Mouse (Mus musculus): ENCODE measurements around the gene Nlk.

DNA sequence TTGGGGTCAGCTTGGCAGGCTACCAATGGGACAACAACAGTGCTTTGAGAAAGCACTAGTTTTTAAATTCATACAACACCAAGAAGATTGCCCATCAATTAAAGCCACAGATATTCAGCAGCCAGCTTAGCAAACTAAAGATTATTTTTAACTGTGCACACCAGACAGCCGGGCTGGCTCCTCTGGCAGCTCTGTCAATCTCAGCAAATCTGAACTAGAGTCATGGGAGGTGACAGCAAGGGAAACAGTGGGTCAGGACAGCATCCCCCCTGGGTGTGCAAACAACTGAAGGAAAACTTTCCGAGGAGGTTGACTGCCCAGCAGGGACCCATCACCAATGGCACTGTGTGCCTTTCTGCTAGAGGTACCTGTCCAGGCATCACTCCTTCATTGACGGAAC lies 45.3 kb upstream of the Nlk start:
- TF ChIP-seq CTCF (IDR thresholded peaks at IDR 0.05) (no peak), EP300 (IDR thresholded peaks at IDR 0.05) (no peak)
